Mouse (Mus musculus) C2C12 (cell line): ENCODE results near the gene Gm21983.

Experiments used
- CTCF ChIP-seq: IDR thresholded peaks from one replicate; pipeline ENCODE4 v1.5.1; 2011; ENCODE audit not compliant: control insufficient read depth, insufficient read depth, insufficient read length
- MAX ChIP-seq: IDR thresholded peaks from one replicate; pipeline ENCODE4 v1.6.1; 2011; ENCODE audit warnings: mild to moderate bottlenecking, control low read depth

- no peak for TF ChIP-seq CTCF
- no peak for TF ChIP-seq MAX
Measured at GRCm38 (mm10) chr7:27180036-27180435, 850 bp downstream of the Gm21983 start.
